Mouse (Mus musculus): ENCODE data around the gene Hoxc10.

GRCm38 (mm10) chr15:102939256-102940155, 27.1 kb upstream of the Hoxc10 start:
- TF ChIP-seq CTCF (IDR thresholded peaks at IDR 0.05; ENCODE audit: extremely low read depth, insufficient read depth, low read length) (no peak), POLR2A (IDR thresholded peaks at IDR 0.05; ENCODE audit: extremely low read depth, insufficient read depth, low read length) (no peak)
